Mouse (Mus musculus): ENCODE data around the gene Sphk2. TPM values are rescaled to one million over a fixed set of nuclear protein-coding genes. Genes with fewer than 3 reads are reported as not detected.

Gene Sphk2
- polyA plus RNA-seq, 1 experiment from 2014 or later: 16.7 TPM

DNA sequence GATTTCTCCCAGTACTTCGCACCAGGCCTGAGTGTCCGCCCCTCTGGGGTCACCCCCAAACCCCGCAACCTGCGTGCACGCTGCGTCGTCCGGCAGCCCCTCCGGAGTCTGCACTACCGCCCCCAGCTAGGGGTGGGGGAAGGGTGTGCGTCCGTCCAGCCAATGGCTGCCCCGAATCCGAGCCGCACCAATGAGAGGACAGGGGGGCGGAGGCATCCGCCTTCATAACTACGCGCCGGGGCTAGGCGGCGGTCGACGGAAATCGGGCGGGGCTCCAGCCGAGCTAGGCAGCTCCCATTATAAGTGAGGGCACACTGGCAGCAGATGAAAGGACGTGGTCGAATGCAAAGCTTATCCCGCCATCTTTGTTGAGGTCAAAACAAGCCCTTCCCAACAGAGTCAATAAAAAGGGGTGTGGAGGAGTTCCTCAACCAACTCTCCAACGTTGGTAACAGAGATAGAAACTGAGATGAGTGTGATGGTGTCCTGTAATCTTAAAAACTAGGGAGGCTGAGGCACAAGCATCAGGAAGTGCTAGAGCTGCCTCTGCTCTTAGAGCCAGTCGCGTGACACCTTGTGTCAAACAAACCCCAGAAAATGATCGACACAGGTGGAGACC is 2.6 kb downstream of the Sphk2 start, which contains the start of gene Rpl18:
Gene Rpl18 (plus strand): TSS at position 368 of the 619 bp plus-strand sequence.
- peaks cover 38% of the 10 kb centered on the region for H3K4me1 ChIP-seq (replicated peaks; ENCODE audit: control insufficient read depth, insufficient read depth, low read length)

DNA sequence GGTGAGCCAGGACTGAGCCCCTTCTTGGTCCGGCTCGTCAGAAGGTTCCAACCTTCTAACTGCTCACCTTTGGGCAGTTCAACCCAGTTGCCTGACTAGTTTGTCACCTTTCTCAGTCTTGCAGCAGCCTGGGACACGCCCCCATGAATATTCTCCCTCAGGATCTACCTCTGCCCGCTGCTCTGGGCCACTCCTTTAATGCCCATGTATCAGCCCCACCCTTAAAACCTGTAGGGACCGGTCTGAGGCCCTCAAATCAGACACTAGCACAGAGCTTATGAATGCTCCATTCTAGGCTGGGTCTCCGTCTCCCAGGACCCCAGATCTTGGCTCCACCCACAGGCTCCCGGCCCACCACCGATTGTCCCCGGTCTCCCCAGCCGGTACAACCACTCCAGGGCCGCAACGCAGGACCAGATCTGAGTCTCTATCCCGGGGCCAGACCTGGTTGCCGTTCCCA is 3.1 kb downstream of the Sphk2 start:
- WGBS: 12% methylated on average over 14 of the region's 14 CpGs
- Histone ChIP-seq H3K27ac (0 out of 2 replicates have a peak overlapping the region, but pooled peaks have one; percentile 18), H3K27me3 (ENCODE audit: control insufficient read depth, insufficient read depth, low read length) (no peaks in the 10 kb centered on the region), H3K4me2 (replicated peaks) (peak overlapping the region; percentile 64), H3K9me3 (ENCODE audit: control insufficient read depth, low read length) (no peaks in the 10 kb centered on the region), H3K36me3 (replicated peaks; ENCODE audit: control insufficient read depth, insufficient read depth) (peaks cover 45% of the 10 kb centered on the region), H3K9ac (peak overlapping the region; percentile 64), H3K4me1 (replicated peaks; ENCODE audit: control insufficient read depth, insufficient read depth, low read length) (peaks cover 43% of the 10 kb centered on the region), H3K4me3 (replicated peaks; ENCODE audit: low read length) (peak overlapping the region; percentile 56)
- ATAC-seq (ENCODE audit: low FRiP score) (peak; percentile 28), DNase-seq (ENCODE audit: low spot score) (no peak)

More for the DNA sequence above, 2.6 kb downstream of the Sphk2 start, which contains the start of gene Rpl18:
- Histone ChIP-seq H3K27ac (peak within 1 kb of the TSS; percentile 54; the same call in 1 of the 2 replicates), H3K9me3 (ENCODE audit: control insufficient read depth, low read length) (no peaks in the 10 kb centered on the region), H3K4me2 (replicated peaks) (peak within 1 kb of the TSS; percentile 64), H3K9ac (peak within 1 kb of the TSS; percentile 64), H3K4me3 (replicated peaks; ENCODE audit: low read length) (peak within 1 kb of the TSS; percentile 56), H3K27me3 (ENCODE audit: control insufficient read depth, insufficient read depth, low read length) (no peaks in the 10 kb centered on the region), H3K36me3 (replicated peaks; ENCODE audit: control insufficient read depth, insufficient read depth) (peaks cover 45% of the 10 kb centered on the region)
- peak; percentile 96 for DNase-seq (ENCODE audit: low spot score)
- WGBS: 7% methylated on average over 34 of the region's 34 CpGs
- ATAC-seq (ENCODE audit: low FRiP score): peak; percentile 92

DNA sequence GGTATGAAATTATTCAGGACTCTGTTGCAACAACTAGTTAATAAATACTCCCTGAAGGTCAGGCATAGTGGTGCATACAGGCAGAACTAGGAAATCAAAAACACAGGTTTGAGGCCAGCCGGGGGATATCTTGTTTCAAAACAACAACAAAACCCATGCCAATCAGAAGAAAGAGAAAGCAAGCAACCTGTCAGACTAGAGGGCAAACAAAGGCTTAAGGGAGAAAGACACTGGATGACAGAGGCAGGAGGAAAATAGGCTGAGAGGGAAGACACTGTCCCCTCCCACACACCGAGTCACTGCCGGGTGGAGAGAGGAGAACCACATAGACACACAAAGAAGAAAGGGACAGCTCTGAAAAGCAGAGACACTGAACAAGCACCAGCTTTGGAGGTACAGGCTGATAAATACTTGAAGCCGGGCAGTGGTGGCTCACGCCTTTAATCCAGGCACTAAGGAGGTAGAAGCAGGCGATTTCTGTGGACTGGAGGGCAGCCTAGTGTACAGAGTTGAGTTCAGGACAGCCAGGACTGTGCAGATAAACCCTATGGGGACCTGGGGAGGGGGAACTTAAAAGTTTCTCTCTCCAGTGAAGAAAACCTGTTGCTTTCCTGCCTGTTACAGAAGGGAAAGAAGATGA is 3.8 kb downstream of the Sphk2 start:
- Histone ChIP-seq H3K4me3 (replicated peaks; ENCODE audit: low read length) (peak overlapping the region; percentile 56), H3K27ac (no peak overlapping the region), H3K4me1 (replicated peaks; ENCODE audit: control insufficient read depth, insufficient read depth, low read length) (peaks cover 43% of the 10 kb centered on the region), H3K4me2 (replicated peaks) (peak overlapping the region; percentile 64), H3K36me3 (replicated peaks; ENCODE audit: control insufficient read depth, insufficient read depth) (peaks cover 39% of the 10 kb centered on the region), H3K9me3 (ENCODE audit: control insufficient read depth, low read length) (no peaks in the 10 kb centered on the region), H3K27me3 (ENCODE audit: control insufficient read depth, insufficient read depth, low read length) (no peaks in the 10 kb centered on the region), H3K9ac (peak overlapping the region; percentile 64)
- WGBS: 79% methylated on average over 6 of the region's 6 CpGs
- DNase-seq (ENCODE audit: low spot score) (no peak), ATAC-seq (ENCODE audit: low FRiP score) (no peak)

DNA sequence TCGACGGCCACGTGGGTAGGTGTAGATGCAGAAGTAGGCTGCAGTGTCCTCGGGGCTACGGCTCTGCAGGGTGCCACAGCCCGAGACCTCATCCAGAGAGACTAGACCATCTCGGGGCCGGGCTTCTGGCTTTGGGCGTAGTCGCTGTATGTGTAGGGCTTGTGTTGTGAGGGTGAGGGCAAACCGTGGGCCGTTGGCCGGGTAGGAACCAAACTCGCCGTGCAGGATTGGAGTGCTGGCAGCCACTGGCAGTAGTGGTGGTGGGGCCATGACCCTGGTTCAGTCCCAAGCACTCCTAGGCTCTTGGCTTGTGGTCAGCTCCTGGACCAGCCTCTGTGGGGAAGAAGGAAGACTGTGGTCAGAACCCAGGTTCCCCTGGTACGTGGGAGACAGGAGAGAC is 4.4 kb downstream of the Sphk2 start:
- Histone ChIP-seq H3K27me3 (ENCODE audit: control insufficient read depth, insufficient read depth, low read length) (no peaks in the 10 kb centered on the region), H3K27ac (no peak overlapping the region), H3K4me1 (replicated peaks; ENCODE audit: control insufficient read depth, insufficient read depth, low read length) (peaks cover 45% of the 10 kb centered on the region), H3K4me3 (replicated peaks; ENCODE audit: low read length) (no peak overlapping the region), H3K4me2 (replicated peaks) (no peak overlapping the region), H3K9ac (no peak overlapping the region), H3K9me3 (ENCODE audit: control insufficient read depth, low read length) (no peaks in the 10 kb centered on the region), H3K36me3 (replicated peaks; ENCODE audit: control insufficient read depth, insufficient read depth) (peaks cover 38% of the 10 kb centered on the region)
- ATAC-seq (ENCODE audit: low FRiP score) (no peak), DNase-seq (ENCODE audit: low spot score) (no peak)
- 93% methylated on average over 16 of the region's 16 CpGs for WGBS

DNA sequence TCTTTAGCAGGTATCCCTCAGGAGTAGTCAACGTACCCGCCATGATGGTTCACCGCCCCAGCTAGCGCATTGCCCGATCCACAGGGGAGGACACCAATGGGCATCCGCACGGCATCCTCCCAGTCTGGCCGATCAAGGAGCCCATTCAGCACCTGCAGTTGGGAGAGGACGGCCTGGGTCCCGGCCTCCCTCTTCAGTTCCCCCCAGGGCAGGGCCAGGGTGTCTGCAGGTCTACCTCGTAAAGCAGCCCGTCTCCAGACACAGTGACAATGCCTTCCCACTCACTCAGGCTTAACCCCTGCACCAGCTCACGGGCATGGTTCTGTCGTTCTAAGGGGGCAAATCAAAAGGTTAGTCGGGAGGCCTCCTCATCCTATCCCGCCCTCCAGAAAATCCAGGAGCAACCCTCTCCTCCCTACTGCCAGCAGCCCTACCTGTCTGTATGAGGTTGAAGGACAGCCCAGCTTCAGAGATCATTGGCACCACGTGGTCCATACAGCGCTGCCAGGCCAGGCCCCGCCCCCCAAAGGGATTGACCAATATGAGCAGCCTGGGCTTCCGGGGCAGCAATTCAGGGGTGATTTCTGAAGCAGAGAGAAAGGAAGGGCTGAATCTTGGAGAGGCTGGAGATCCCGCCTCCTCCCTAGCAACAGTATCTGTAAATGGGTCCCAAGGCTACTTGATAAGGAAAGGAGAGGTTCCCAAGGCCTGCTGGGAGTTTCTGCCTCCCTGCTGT is 5.6 kb downstream of the Sphk2 start:
- Histone ChIP-seq H3K27ac (no peak overlapping the region), H3K36me3 (replicated peaks; ENCODE audit: control insufficient read depth, insufficient read depth) (peaks cover 38% of the 10 kb centered on the region), H3K27me3 (ENCODE audit: control insufficient read depth, insufficient read depth, low read length) (no peaks in the 10 kb centered on the region), H3K4me3 (replicated peaks; ENCODE audit: low read length) (no peak overlapping the region), H3K9me3 (ENCODE audit: control insufficient read depth, low read length) (no peaks in the 10 kb centered on the region), H3K4me1 (replicated peaks; ENCODE audit: control insufficient read depth, insufficient read depth, low read length) (peaks cover 56% of the 10 kb centered on the region), H3K4me2 (replicated peaks) (no peak overlapping the region), H3K9ac (no peak overlapping the region)
- DNase-seq (ENCODE audit: low spot score) (no peak), ATAC-seq (ENCODE audit: low FRiP score) (no peak)
- WGBS: 91% methylated on average over 21 of the region's 21 CpGs

DNA sequence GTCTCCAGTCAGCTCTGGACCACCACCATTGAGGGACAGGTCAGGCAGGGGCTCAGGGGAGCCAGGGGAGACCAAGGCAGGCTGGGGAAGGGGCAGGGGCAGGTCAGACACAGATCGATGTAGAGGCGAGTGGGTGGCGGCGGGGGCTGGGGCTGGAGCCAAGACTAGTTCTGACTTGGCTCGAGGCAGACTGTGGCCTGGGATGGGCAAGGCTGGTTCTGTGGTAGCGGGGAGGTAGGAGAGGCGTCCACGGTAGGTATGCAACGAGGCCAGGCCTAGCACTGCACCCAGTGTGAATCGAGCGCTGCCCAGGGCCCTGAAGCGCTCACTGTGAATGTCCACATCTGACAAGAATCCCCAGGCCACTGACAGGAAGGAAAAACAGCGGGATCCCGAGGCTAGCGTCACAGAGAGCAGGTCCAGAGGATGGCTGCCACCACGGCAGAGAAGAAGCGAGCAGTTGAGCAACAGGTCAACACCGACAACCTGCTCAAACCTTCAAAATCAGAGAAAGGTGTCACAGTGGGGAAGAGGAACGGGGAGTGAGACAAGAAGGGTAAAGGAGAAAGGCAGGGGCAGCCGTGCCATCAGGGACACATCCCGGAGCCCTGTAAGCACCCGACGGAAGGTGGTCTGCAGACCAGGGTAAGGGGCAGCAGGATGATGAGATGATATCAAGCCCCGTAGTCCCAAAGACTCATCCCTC is 6.3 kb downstream of the Sphk2 start:
- Histone ChIP-seq H3K27me3 (ENCODE audit: control insufficient read depth, insufficient read depth, low read length) (no peaks in the 10 kb centered on the region), H3K4me3 (replicated peaks; ENCODE audit: low read length) (no peak overlapping the region), H3K4me1 (replicated peaks; ENCODE audit: control insufficient read depth, insufficient read depth, low read length) (peaks cover 55% of the 10 kb centered on the region), H3K4me2 (replicated peaks) (no peak overlapping the region), H3K9me3 (ENCODE audit: control insufficient read depth, low read length) (no peaks in the 10 kb centered on the region), H3K36me3 (replicated peaks; ENCODE audit: control insufficient read depth, insufficient read depth) (peaks cover 38% of the 10 kb centered on the region), H3K27ac (no peak overlapping the region), H3K9ac (no peak overlapping the region)
- 96% methylated on average over 24 of the region's 24 CpGs for WGBS
- ATAC-seq (ENCODE audit: low FRiP score) (no peak), DNase-seq (ENCODE audit: low spot score) (no peak)

DNA sequence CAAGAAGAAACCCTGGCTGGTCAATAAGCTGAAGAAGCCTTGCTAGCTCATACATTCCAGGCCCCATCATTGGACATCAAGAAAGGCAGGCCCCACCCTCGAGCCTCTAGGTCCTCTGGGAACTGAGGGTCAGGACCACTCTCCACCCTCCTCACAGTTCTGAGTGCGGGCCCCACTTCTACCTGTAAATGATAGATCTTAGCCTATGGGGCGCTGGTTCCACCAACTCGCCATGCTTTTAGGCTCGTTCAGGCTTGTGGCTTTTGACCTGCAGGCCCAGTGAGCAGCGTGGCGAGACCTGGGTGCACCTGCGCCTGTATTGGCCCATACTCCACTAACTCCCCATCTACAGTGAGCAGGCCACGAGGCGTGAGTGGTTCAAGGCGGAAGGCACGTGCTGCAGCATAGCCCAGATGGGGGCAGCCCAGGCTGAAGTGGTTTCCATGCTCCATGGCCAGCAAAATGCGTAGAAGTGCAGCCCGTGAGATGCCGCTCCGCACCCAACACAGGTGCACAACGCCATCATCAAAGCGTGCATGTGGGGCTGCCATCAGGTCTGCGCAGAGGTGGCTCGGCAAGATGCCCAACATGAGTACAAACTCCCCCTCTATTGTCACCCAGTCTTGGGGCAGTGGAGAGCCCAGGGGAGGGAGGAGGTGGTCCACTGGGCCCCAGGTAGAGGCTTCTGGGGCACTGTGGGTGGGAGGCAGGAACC is 7.2 kb downstream of the Sphk2 start:
- Histone ChIP-seq H3K27me3 (ENCODE audit: control insufficient read depth, insufficient read depth, low read length) (no peaks in the 10 kb centered on the region), H3K9ac (no peak overlapping the region), H3K4me3 (replicated peaks; ENCODE audit: low read length) (no peak overlapping the region), H3K4me1 (replicated peaks; ENCODE audit: control insufficient read depth, insufficient read depth, low read length) (peaks cover 55% of the 10 kb centered on the region), H3K27ac (no peak overlapping the region), H3K4me2 (replicated peaks) (no peak overlapping the region), H3K9me3 (ENCODE audit: control insufficient read depth, low read length) (no peaks in the 10 kb centered on the region), H3K36me3 (replicated peaks; ENCODE audit: control insufficient read depth, insufficient read depth) (peaks cover 38% of the 10 kb centered on the region)
- ATAC-seq (ENCODE audit: low FRiP score): no peak
- no peak for DNase-seq (ENCODE audit: low spot score)
- WGBS: 94% methylated on average over 20 of the region's 20 CpGs

DNA sequence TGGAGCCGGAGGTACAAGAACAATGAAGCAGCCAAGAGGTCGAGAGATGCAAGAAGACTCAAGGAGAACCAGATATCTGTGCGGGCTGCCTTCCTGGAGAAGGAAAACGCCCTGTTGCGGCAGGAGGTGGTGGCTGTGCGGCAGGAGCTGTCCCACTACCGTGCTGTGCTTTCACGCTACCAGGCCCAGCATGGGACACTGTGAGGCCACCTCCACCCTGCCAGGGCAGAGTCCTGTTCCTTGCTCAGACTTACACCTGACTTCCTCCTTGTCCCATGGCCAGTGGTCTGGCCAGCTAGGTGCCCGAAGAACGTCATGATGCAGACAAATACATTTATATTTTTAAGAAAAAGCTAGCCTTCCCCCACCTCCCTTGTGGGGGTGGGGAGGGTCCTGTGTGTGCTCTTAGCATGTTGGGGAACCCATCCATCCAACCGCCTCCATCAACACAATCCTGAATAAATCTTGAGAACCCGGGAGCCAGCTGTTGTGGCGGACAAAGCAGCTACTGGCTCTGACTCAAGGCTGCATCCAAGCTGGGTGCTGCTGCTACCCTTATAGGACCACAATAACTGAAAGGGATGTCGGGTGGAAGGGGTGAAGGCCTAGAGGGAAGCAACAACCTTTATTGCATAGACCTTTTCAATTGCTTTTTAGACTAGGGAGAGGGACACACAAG is 8.0 kb downstream of the Sphk2 start:
- H3K9me3 ChIP-seq (ENCODE audit: control insufficient read depth, low read length): no peaks in the 10 kb centered on the region
- no peaks in the 10 kb centered on the region for H3K27me3 ChIP-seq (ENCODE audit: control insufficient read depth, insufficient read depth, low read length)
- H3K4me1 ChIP-seq (replicated peaks; ENCODE audit: control insufficient read depth, insufficient read depth, low read length): peaks cover 57% of the 10 kb centered on the region
- H3K4me2 ChIP-seq (replicated peaks): 0 out of 2 replicates have a peak overlapping the region, but pooled peaks have one; percentile 13
- no peak overlapping the region for H3K9ac ChIP-seq
- H3K27ac ChIP-seq: peak overlapping the region; percentile 30; the same call in 1 of the 2 replicates
- ATAC-seq (ENCODE audit: low FRiP score) (no peak), DNase-seq (ENCODE audit: low spot score) (no peak)
- H3K36me3 ChIP-seq (replicated peaks; ENCODE audit: control insufficient read depth, insufficient read depth): peaks cover 38% of the 10 kb centered on the region
- H3K4me3 ChIP-seq (replicated peaks; ENCODE audit: low read length): no peak overlapping the region
- WGBS: 55% methylated on average over 14 of the region's 14 CpGs

Data from hindbrain, embryonic 14.5 days (tissue).